Mouse (Mus musculus) stomach, postnatal 0 days (tissue): ENCODE measurements around the gene Slc22a23.

ENCODE experiments used
- CTCF ChIP-seq: IDR thresholded peaks from 2 replicates; pipeline ENCODE4 v1.5.1; 2016; ENCODE audit warnings: antibody characterized with exemption, low read depth, mild to moderate bottlenecking, moderate library complexity
- EP300 ChIP-seq: optimal IDR thresholded peaks from 2 replicates; pipeline ENCODE3; 2016; ENCODE audit warnings: antibody characterized with exemption

GRCm38 (mm10) chr13:34254691-34255090 lies 90.3 kb downstream of the Slc22a23 start:
- TF ChIP-seq EP300 = no peak
- no peak for TF ChIP-seq CTCF
